Mouse (Mus musculus) erythroid progenitor cell, adult 5-6 weeks (primary cell): ENCODE data around the gene Cdc6. TPM values are rescaled to one million over a fixed set of nuclear protein-coding genes. Genes with fewer than 3 reads are reported as not detected.

Experiments
- ATAC-seq: replicated peaks from 2 replicates; pipeline ENCODE4 v1.8.0; 2016; ENCODE audit warnings: moderate number of reproducible peaks, mild to moderate bottlenecking, moderate TSS enrichment, inconsistent platforms; ENCODE audit not compliant: poor library complexity, low FRiP score, severe bottlenecking
- total RNA-seq, 2 experiments: library from RNA; stranded (forward) in 1 of 2; stranded (reverse) in 1 of 2; fragments of 150-400 nt in 1 of 2; fragments of 186-747, 209-891 nt in 1 of 2; gene quantifications; 2 replicates each; pipeline versions ENCODE4 v1.2.3 to v1.2.4; 2015 to 2017; ENCODE audit warnings: low replicate concordance in 2 of 2

Cdc6 gene
- total RNA-seq, 2 experiments from 2014 or later = 84.3 to 96.1 TPM

- ATAC-seq = 0 out of 2 replicates have a peak, but pooled peaks have one; percentile 40
Measured at GRCm38 (mm10) chr11:98941826-98942550, 34.4 kb downstream of the Cdc6 start.

- no peak for ATAC-seq
Measured at GRCm38 (mm10) chr11:98942555-98942922, 34.9 kb downstream of the Cdc6 start.

GRCm38 (mm10) chr11:98942923-98943641 is 35.5 kb downstream of the Cdc6 start:
- no peak for ATAC-seq

- no peak for ATAC-seq
Measured at GRCm38 (mm10) chr11:98943741-98944461, 36.3 kb downstream of the Cdc6 start.

GRCm38 (mm10) chr11:98944897-98945604 is 37.5 kb downstream of the Cdc6 start:
- no peak for ATAC-seq

GRCm38 (mm10) chr11:98945605-98945977 is 38.0 kb downstream of the Cdc6 start:
- ATAC-seq = no peak

- ATAC-seq = no peak
Measured at GRCm38 (mm10) chr11:98947969-98948569, 40.5 kb downstream of the Cdc6 start.

GRCm38 (mm10) chr11:98949242-98949957 is 41.8 kb downstream of the Cdc6 start:
- 0 out of 2 replicates have a peak, but pooled peaks have one; percentile 20 for ATAC-seq

- no peak for ATAC-seq
Measured at GRCm38 (mm10) chr11:98949958-98950460, 42.4 kb downstream of the Cdc6 start.

GRCm38 (mm10) chr11:98950484-98950883 is 42.9 kb downstream of the Cdc6 start:
- ATAC-seq = no peak

GRCm38 (mm10) chr11:98951026-98951906 is 43.7 kb downstream of the Cdc6 start:
- ATAC-seq = no peak

GRCm38 (mm10) chr11:98952111-98952510 is 44.5 kb downstream of the Cdc6 start:
- ATAC-seq = no peak

- ATAC-seq = no peak
Measured at GRCm38 (mm10) chr11:98952736-98953135, 45.1 kb downstream of the Cdc6 start.

- no peak for ATAC-seq
Measured at GRCm38 (mm10) chr11:98953361-98953760, 45.8 kb downstream of the Cdc6 start.

- no peak for ATAC-seq
Measured at GRCm38 (mm10) chr11:98953835-98954320, 46.3 kb downstream of the Cdc6 start.

GRCm38 (mm10) chr11:98954373-98954772 is 46.8 kb downstream of the Cdc6 start:
- no peak for ATAC-seq

GRCm38 (mm10) chr11:98954801-98955706 is 47.5 kb downstream of the Cdc6 start:
- no peak for ATAC-seq
